Mouse (Mus musculus): ENCODE data around the gene Mtfr1l. TPM values are rescaled to one million over a fixed set of nuclear protein-coding genes. Genes with fewer than 3 reads are reported as not detected.

Gene Mtfr1l
- polyA plus RNA-seq, 1 experiment from 2014 or later, result 147 TPM

DNA sequence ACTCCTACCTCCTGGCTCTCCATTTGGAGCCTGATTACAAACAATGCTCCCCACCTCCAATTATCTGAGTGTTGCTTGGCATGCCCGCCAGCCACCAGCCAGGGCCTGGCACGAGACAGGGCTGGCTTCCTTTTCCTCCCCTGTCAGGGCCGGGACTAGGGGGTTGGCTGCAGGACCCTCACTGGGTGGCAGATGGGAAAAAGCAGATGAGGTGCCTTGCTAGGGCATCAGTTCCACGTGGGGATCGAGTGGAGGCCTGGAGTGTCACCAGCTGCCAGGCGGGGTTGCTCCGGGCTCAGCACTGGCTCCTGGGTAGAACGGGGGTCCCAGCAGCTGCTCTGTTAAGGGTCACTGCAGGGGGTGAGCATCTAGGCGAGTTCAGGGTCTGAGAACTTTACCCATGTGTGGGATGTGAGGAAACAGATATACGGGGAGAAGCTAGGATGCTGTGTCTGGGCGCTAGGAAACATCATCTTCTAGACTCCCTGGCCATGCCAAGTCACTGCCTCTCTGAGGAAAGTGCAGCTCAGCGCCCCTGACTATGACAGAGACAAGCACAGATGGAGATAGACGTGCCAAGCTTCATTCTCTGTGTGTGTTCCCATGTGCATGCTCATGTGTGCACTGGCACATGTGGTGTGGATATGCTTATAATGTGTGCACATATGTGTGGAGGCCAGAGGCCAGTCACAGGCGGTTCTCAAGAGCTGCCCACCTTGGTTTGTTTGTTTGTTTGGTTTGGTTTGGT, 35.7 kb upstream of the Mtfr1l start:
- no peak for ATAC-seq (replicated peaks; ENCODE audit: insufficient number of reproducible peaks, insufficient read depth, low FRiP score, low read depth)
- WGBS, result 82% methylated on average over 14 of the region's 14 CpGs
- 0 out of 2 replicates have a peak, but pooled peaks cover 3% of the 10 kb centered on the region for H3K4me1 ChIP-seq (replicated peaks)

DNA sequence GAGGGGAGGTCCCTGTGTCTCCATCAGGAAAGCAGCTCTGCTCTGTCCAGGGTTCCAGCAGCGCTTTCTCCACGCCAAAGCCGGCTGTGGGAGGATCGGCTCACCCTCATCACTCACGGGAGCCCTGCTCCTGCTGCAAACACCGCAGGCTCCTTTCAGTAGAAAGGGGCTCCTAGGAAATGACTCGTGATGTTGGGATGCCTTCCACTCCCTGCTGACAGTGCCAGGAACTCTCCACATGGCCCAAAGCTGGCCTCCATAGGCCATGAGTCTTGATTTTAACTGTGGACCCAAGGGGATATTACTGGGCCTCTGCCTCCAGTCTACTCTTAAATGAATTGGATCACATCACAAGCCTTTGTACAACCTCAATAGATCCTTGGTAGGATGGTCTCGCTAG, 34.6 kb upstream of the Mtfr1l start:
- Histone ChIP-seq H3K9ac (no peak overlapping the region), H3K4me1 (replicated peaks) (0 out of 2 replicates have a peak, but pooled peaks cover 3% of the 10 kb centered on the region), H3K4me3 (no peak overlapping the region), H3K36me3 (peaks cover 17% of the 10 kb centered on the region), H3K27ac (no peak overlapping the region), H3K9me3 (replicated peaks) (no peaks in the 10 kb centered on the region), H3K27me3 (no peaks in the 10 kb centered on the region), H3K4me2 (no peak overlapping the region)
- no peak for ATAC-seq (replicated peaks; ENCODE audit: insufficient number of reproducible peaks, insufficient read depth, low FRiP score, low read depth)
- 75% methylated on average over 8 of the region's 8 CpGs for WGBS

More for the DNA sequence above, 35.7 kb upstream of the Mtfr1l start:
- no peak overlapping the region for H3K9ac ChIP-seq
- no peaks in the 10 kb centered on the region for H3K27me3 ChIP-seq
- no peak overlapping the region for H3K4me2 ChIP-seq
- H3K4me3 ChIP-seq, result no peak overlapping the region
- H3K36me3 ChIP-seq, result peaks cover 13% of the 10 kb centered on the region
- H3K27ac ChIP-seq, result no peak overlapping the region
- H3K9me3 ChIP-seq (replicated peaks), result no peaks in the 10 kb centered on the region

DNA sequence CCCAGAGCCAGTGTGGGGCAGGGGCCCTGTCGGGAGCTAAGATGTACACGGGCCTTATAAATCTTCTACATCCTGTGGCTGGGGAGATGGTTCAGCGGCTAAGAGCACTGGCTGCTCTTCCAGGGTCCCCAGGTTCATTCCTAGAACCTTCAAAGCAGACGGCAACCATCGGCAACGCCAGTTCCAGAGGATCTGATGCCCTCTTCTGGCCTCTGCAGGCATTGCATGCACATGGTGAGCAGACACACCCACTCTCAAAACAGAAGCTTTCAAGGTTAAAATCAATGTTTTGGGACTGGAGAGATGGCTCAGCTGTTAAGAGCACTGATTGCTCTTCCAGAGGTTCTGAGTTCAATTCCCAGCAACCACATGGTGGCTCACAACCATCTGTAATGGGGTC, 34.0 kb upstream of the Mtfr1l start:
- Histone ChIP-seq H3K4me1 (replicated peaks) (0 out of 2 replicates have a peak, but pooled peaks cover 3% of the 10 kb centered on the region), H3K4me2 (no peak overlapping the region), H3K27me3 (no peaks in the 10 kb centered on the region), H3K4me3 (no peak overlapping the region), H3K36me3 (peaks cover 22% of the 10 kb centered on the region), H3K9ac (no peak overlapping the region), H3K9me3 (replicated peaks) (no peaks in the 10 kb centered on the region), H3K27ac (no peak overlapping the region)
- WGBS, result 77% methylated on average over 6 of the region's 6 CpGs
- ATAC-seq (replicated peaks; ENCODE audit: insufficient number of reproducible peaks, insufficient read depth, low FRiP score, low read depth), result no peak

DNA sequence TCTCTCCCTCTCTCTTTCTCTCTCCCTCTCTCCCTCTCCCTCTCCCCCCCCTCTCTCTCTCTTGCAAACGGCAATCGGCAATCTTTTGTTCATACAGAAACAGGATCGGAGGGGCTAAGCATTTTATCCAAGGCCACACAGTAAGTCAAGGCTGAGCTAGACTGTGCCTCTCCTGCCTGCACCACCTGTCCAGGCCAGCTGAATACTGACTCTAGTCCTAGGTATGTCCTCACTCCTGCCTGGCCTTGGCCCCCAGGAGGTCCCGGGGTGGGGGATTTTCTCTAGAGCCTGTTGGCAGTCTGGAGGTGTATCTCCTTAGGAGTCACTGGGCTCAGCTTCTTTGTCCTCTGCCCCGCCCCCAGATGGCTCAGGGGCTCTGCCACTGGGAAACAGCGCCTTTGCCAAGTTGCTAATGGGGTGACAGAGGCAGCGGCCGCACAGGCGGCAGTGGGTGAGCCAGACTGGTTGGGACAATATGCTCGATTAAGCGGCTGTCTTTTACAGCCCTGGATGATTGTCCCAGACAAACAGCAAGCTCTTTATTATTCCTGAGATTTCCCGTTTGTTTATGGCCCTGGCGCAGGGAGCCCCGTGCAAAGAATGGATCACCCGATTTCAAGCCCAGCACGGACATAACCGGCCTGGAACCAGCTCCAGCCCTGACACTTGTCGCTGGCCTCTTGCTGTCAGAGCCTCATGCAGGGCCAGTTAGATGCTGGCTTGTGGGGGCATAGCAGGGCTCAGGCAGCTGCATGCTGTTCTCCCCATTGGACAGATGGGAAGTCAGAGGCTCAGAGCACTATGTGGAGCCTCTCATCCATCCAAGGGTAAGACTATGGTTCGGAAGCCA, 32.4 kb upstream of the Mtfr1l start:
- Histone ChIP-seq H3K4me3 (no peak overlapping the region), H3K27me3 (no peaks in the 10 kb centered on the region), H3K9ac (no peak overlapping the region), H3K27ac (no peak overlapping the region), H3K9me3 (replicated peaks) (no peaks in the 10 kb centered on the region), H3K4me1 (replicated peaks) (0 out of 2 replicates have a peak, but pooled peaks cover 3% of the 10 kb centered on the region), H3K4me2 (no peak overlapping the region), H3K36me3 (peaks cover 31% of the 10 kb centered on the region)
- WGBS, result 47% methylated on average over 19 of the region's 19 CpGs
- no peak; the same call in 1 of the 2 replicates for ATAC-seq (replicated peaks; ENCODE audit: insufficient number of reproducible peaks, insufficient read depth, low FRiP score, low read depth)

DNA sequence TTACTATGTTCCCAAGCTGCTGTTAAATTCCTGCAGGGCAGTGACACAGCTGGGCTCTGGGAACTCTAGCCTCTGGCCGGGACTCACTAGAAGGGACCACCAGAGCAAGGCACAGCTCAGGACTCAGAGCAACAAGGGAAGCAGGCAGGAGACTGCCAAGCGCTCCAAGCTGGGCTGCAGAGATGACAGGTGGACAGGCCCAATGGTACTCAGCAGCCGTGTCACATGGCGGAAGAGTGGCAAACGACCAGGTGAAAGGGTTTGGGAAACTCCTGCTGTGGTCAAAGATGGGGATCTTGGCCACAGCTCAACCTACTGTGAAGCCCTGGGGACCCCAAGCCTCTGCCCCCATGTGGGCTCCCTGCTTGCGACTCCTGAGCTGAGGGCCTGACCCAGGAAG, 28.9 kb upstream of the Mtfr1l start:
- H3K27ac ChIP-seq, result no peak overlapping the region
- no peak for ATAC-seq (replicated peaks; ENCODE audit: insufficient number of reproducible peaks, insufficient read depth, low FRiP score, low read depth)
- no peak overlapping the region for H3K4me3 ChIP-seq
- H3K27me3 ChIP-seq, result no peaks in the 10 kb centered on the region
- no peaks in the 10 kb centered on the region for H3K9me3 ChIP-seq (replicated peaks)
- peaks cover 36% of the 10 kb centered on the region for H3K36me3 ChIP-seq
- 0 out of 2 replicates have a peak, but pooled peaks cover 3% of the 10 kb centered on the region for H3K4me1 ChIP-seq (replicated peaks)
- no peak overlapping the region for H3K9ac ChIP-seq
- WGBS, result 86% methylated on average over 6 of the region's 6 CpGs
- H3K4me2 ChIP-seq, result no peak overlapping the region

DNA sequence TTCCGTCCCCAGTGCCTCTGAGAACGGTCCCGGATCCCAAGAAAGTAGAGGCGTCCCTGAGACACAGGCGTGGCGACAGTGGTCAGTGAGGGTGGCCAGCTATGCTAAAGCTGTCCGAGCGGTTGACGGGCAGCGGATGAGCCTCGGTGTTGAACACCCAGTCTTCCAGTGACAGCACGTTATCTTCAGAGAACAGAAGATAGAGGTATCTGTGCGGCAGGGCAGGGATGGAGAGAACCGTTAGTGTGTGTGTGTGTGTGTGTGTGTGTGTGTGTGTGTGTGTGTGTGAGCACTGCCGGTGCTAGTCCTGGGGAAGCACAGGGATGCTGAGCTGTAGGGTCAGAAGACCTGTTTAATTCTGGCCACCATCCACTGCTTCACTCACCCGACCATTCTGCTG, 28.4 kb upstream of the Mtfr1l start:
- no peak overlapping the region for H3K4me3 ChIP-seq
- H3K4me2 ChIP-seq, result no peak overlapping the region
- no peak for ATAC-seq (replicated peaks; ENCODE audit: insufficient number of reproducible peaks, insufficient read depth, low FRiP score, low read depth)
- H3K36me3 ChIP-seq, result peaks cover 36% of the 10 kb centered on the region
- no peak overlapping the region for H3K27ac ChIP-seq
- H3K9ac ChIP-seq, result no peak overlapping the region
- WGBS, result 76% methylated on average over 16 of the region's 16 CpGs
- H3K4me1 ChIP-seq (replicated peaks), result 0 out of 2 replicates have a peak, but pooled peaks cover 3% of the 10 kb centered on the region
- H3K9me3 ChIP-seq (replicated peaks), result no peaks in the 10 kb centered on the region
- H3K27me3 ChIP-seq, result no peaks in the 10 kb centered on the region

DNA sequence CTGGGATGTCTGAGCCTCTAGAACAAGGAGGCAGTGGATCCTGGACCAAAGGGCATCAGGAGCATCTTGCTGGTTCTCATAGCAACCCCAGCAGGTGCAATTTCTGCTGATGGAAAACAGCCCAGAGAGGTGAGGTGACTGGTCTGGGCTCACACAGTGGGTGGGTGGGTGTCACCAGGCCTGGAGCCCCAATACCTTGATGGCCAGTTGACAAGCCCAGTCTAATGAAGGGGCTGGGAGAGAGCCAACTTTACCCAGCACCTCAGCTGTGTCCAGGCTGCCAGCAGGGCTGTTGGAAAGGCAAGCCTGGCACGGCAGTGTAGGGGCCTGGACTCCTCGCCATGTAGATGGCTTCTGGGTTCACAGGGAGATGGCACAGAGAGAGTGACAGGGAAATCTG, 26.8 kb upstream of the Mtfr1l start:
- Histone ChIP-seq H3K4me3 (no peak overlapping the region), H3K9me3 (replicated peaks) (no peaks in the 10 kb centered on the region), H3K27ac (no peak overlapping the region), H3K36me3 (peaks cover 36% of the 10 kb centered on the region), H3K27me3 (no peaks in the 10 kb centered on the region), H3K4me2 (no peak overlapping the region), H3K4me1 (replicated peaks) (peaks cover 6% of the 10 kb centered on the region), H3K9ac (no peak overlapping the region)
- no peak for ATAC-seq (replicated peaks; ENCODE audit: insufficient number of reproducible peaks, insufficient read depth, low FRiP score, low read depth)
- 89% methylated on average over 2 of the region's 2 CpGs for WGBS

DNA sequence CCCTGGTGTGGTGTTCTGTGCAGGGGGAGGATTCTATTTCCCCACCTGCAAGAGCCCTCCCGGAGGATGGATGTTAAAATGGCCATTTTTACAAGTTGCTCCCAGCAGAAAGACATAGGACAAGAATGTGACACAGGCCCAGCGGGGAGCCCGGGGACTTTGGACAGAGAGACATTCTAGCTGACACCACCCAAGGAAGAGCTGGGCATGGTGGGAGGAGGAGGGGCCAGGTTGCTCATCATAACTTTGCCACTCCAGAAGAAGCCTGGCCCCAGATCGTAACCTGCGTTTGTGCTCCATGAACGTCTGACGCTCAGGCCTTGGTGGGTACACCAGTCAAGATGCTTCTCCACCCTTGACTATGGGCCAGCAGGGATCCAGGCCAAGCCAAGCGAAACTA, 25.5 kb upstream of the Mtfr1l start:
- Histone ChIP-seq H3K4me2 (no peak overlapping the region), H3K27ac (no peak overlapping the region), H3K9ac (no peak overlapping the region)

DNA sequence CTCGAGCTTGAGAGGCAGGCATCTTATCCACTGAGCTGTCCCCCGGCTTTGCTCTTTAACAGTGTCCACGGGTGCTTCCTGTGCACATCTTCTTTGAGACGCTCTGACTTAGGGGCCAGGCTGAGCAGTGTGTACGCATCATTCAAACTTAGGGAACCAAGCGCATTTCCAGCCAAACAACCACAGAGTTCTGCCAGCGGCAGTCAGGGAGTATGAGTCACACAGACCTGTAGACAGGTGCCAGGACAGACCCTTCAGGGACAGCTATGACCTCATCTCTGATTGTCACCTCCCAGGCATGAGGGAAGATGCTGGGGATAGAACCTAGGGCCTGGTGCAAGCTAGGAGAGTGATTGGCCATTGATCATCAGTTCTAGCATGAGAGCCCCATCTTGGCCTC, 24.0 kb upstream of the Mtfr1l start:
- WGBS, result 74% methylated on average over 7 of the region's 7 CpGs
- Histone ChIP-seq H3K9ac (no peak overlapping the region), H3K4me2 (no peak overlapping the region), H3K4me1 (replicated peaks) (peaks cover 8% of the 10 kb centered on the region), H3K36me3 (peaks cover 14% of the 10 kb centered on the region; the same call in 1 of the 2 replicates), H3K27me3 (no peaks in the 10 kb centered on the region), H3K4me3 (no peak overlapping the region), H3K9me3 (replicated peaks) (no peaks in the 10 kb centered on the region), H3K27ac (no peak overlapping the region)
- ATAC-seq (replicated peaks; ENCODE audit: insufficient number of reproducible peaks, insufficient read depth, low FRiP score, low read depth), result no peak

More for the DNA sequence above, 25.5 kb upstream of the Mtfr1l start:
- Histone ChIP-seq H3K36me3 (peaks cover 28% of the 10 kb centered on the region), H3K4me3 (no peak overlapping the region), H3K4me1 (replicated peaks) (peaks cover 8% of the 10 kb centered on the region), H3K9me3 (replicated peaks) (no peaks in the 10 kb centered on the region), H3K27me3 (no peaks in the 10 kb centered on the region)
- WGBS, result 87% methylated on average over 8 of the region's 8 CpGs
- no peak for ATAC-seq (replicated peaks; ENCODE audit: insufficient number of reproducible peaks, insufficient read depth, low FRiP score, low read depth)

DNA sequence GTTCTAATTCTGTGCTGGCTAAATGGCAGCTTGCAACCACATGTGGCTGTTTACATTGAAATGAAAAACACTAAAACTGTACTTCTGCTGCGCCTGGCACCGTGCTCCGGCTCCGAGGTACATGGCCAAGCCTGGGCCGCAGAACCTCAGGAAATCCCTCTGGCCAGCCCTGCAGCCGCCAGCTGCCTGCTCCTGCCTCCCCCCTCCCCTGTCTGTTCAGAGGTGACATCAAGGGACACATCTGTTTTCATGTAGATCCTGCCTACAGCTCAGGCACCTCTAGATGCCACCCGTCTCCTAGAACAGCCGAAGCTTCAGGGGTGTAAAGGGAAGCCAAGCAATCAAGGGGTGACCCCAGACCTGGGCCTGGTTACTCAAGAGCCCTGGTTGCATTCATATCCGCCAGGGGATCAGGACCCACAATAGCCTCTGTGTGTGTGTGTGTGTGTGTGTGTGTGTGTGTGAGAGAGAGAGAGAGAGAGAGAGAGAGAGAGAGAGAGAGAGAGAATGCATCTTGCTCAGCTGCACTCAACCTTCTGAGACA, 23.5 kb upstream of the Mtfr1l start:
- H3K4me1 ChIP-seq (replicated peaks), result peaks cover 8% of the 10 kb centered on the region
- peaks cover 10% of the 10 kb centered on the region; the same call in 1 of the 2 replicates for H3K36me3 ChIP-seq
- H3K4me2 ChIP-seq, result no peak overlapping the region
- no peak for ATAC-seq (replicated peaks; ENCODE audit: insufficient number of reproducible peaks, insufficient read depth, low FRiP score, low read depth)
- no peak overlapping the region for H3K4me3 ChIP-seq
- no peak overlapping the region for H3K9ac ChIP-seq
- no peak overlapping the region for H3K27ac ChIP-seq
- no peaks in the 10 kb centered on the region for H3K27me3 ChIP-seq
- no peaks in the 10 kb centered on the region for H3K9me3 ChIP-seq (replicated peaks)
- 62% methylated on average over 9 of the region's 9 CpGs for WGBS

DNA sequence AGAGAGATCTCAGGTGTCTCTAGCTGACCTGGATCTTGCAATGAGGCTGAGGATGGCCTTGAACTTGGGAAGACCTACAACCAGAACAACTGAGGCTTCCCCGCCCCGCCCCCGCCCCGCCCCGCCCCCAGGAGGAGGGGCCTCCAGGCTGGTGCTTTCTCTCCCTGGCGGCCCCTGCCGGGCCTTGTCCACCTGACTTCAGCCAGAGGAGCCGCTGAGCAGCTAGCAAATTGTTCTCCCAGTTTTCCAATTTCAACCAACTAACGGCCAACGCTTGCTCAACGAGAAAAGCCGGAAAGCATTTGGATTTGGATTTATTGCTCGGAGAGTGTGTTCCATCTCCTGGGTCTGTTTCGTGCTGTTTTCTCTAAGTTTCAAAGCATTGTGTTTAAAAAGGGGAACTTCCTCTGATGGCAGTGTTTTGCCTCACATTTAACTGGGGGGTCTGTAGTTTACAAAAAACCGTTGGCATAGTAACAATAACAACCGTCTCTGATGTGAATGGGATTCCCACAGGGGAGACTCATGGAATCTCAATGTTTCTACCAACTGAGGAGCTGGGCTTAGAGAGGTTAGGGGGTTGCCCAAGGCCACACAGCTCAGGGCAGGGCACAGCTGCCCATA, 22.6 kb upstream of the Mtfr1l start:
- H3K27me3 ChIP-seq, result no peaks in the 10 kb centered on the region
- peaks cover 6% of the 10 kb centered on the region; the same call in 1 of the 2 replicates for H3K36me3 ChIP-seq
- H3K9ac ChIP-seq, result no peak overlapping the region
- H3K9me3 ChIP-seq (replicated peaks), result no peaks in the 10 kb centered on the region
- ATAC-seq (replicated peaks; ENCODE audit: insufficient number of reproducible peaks, insufficient read depth, low FRiP score, low read depth), result no peak
- 28% methylated on average over 16 of the region's 16 CpGs for WGBS
- H3K4me1 ChIP-seq (replicated peaks), result peaks cover 8% of the 10 kb centered on the region
- no peak overlapping the region for H3K4me3 ChIP-seq
- H3K27ac ChIP-seq, result no peak overlapping the region
- no peak overlapping the region for H3K4me2 ChIP-seq
